Mouse (Mus musculus) forebrain, postnatal 0 days (tissue): ENCODE measurements at regions not wholly inside any gene's neighbourhood (a gene's known extent, or its start where the extent isn't known, plus 50 kb on each side); places are given as distances from the start of the nearest gene placed in this dataset.

Experiments used
- ATAC-seq: fragments of 200-750 bp; cut with Nextera tagmentation; 2 replicates; pipeline ENCODE4 v1.8.0; 2017; ENCODE audit warnings: mild to moderate bottlenecking, moderate library complexity
- DNase-seq: peaks from one replicate; pipeline ENCODE4 v3.0.0-alpha.2; 2015
- H3K27ac ChIP-seq: fragments of 300-500 bp; sonication (generic); 2 replicates; pipeline ENCODE4 v1.5.1; 2014; ENCODE audit warnings: low read depth, mild to moderate bottlenecking, antibody characterized with exemption, low read length, moderate library complexity, mixed read lengths
- H3K27me3 ChIP-seq: fragments of 300-500 bp; sonication (generic); 2 replicates; pipeline ENCODE4 v1.6.1; 2014; ENCODE audit warnings: mild to moderate bottlenecking, low read length, mixed read lengths; ENCODE audit not compliant: insufficient read depth
- H3K36me3 ChIP-seq: fragments of 300-500 bp; sonication (generic); 2 replicates; pipeline ENCODE4 v1.6.1; 2014; ENCODE audit warnings: mild to moderate bottlenecking, moderate library complexity; ENCODE audit not compliant: insufficient read depth
- H3K4me1 ChIP-seq: fragments of 300-500 bp; sonication (generic); 2 replicates; pipeline ENCODE4 v1.6.1; 2014; ENCODE audit warnings: antibody characterized with exemption; ENCODE audit not compliant: insufficient read depth
- H3K4me2 ChIP-seq: fragments of 300-500 bp; sonication (generic); 2 replicates; pipeline ENCODE4 v1.6.1; 2014; ENCODE audit warnings: low read depth, mild to moderate bottlenecking, moderate library complexity
- H3K4me3 ChIP-seq: fragments of 300-500 bp; sonication (generic); 2 replicates; pipeline ENCODE4 v1.5.1; 2014; ENCODE audit warnings: low read depth, low read length, mixed read lengths
- H3K9ac ChIP-seq: fragments of 300-500 bp; sonication (generic); 2 replicates; pipeline ENCODE4 v1.6.1; 2014; ENCODE audit warnings: mild to moderate bottlenecking
- H3K9me3 ChIP-seq: fragments of 300-500 bp; sonication (generic); 2 replicates; pipeline ENCODE4 v1.6.1; 2016; ENCODE audit warnings: low read length
- CTCF ChIP-seq: sonication (generic); IDR thresholded peaks from 2 replicates; pipeline ENCODE4 v1.5.1; 2016; ENCODE audit warnings: antibody characterized with exemption, control low read depth, low read depth
- WGBS: fragments of 180-500 bp; shearing (Covaris S2); extraction: QIAGEN DNeasy Blood & Tissue Kit; methylation state at CpG from one replicate; pipeline ENCODE4 v1.1.7; 2014; 5-methylcytosine and 5-hydroxymethylcytosine counted together

DNA sequence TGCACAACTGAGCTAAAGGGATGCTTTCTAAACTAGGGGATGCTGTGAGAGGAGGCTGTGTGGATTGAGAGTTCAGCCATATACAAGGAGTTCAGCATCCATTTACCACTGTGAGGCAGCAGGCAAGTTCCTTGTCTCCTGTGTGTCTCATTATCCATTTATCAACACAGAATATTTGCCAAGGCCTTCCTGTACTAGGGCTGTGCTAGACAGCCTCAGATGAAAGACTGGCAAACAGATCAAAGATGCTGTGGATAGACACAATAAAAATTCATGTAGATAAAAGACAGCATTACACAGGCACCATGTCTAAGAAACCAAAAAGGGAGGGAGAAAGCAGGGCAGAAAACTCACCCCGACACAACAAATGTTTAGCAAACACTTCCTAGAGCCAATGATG lies 91.5 kb upstream of the Fmo9 start:
- Histone ChIP-seq H3K4me1 (no peaks in the 10 kb centered on the region), H3K27ac (no peak overlapping the region), H3K27me3 (no peaks in the 10 kb centered on the region), H3K9ac (no peak overlapping the region), H3K36me3 (no peaks in the 10 kb centered on the region), H3K4me3 (no peak overlapping the region), H3K9me3 (no peaks in the 10 kb centered on the region), H3K4me2 (no peak overlapping the region)
- no peak for TF ChIP-seq CTCF
- ATAC-seq (no peak), DNase-seq (no peak)
- 80% methylated on average over 1 of the region's 1 CpGs for WGBS

DNA sequence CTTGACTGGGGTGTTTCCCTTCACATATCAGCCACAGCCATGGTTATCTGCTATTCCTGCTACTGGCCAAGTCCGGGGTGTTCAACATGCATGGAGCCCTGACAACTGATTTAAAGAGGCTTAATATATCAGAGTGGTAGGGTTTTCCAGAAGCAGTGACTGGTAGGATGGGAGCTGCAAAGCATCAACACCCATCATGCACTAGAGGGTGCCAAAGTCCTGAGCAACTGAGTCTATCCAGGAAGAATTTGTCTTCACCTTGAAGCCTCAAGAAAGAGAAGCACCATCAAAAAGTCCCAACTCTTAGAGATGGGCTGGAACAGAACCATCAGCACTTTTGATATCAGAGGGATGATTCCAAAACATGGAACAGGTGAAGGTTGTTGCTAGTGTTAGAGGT lies 100.5 kb upstream of the Fmo9 start:
- WGBS, result 57% methylated on average over 1 of the region's 1 CpGs
- Histone ChIP-seq H3K36me3 (no peaks in the 10 kb centered on the region), H3K4me2 (no peak overlapping the region), H3K9ac (no peak overlapping the region), H3K27me3 (no peaks in the 10 kb centered on the region), H3K27ac (no peak overlapping the region), H3K9me3 (no peaks in the 10 kb centered on the region), H3K4me3 (no peak overlapping the region), H3K4me1 (no peaks in the 10 kb centered on the region)
- peak; percentile 76 for TF ChIP-seq CTCF
- ATAC-seq (peak; percentile 75; the same call in 1 of the 2 replicates), DNase-seq (peak; percentile 75)

DNA sequence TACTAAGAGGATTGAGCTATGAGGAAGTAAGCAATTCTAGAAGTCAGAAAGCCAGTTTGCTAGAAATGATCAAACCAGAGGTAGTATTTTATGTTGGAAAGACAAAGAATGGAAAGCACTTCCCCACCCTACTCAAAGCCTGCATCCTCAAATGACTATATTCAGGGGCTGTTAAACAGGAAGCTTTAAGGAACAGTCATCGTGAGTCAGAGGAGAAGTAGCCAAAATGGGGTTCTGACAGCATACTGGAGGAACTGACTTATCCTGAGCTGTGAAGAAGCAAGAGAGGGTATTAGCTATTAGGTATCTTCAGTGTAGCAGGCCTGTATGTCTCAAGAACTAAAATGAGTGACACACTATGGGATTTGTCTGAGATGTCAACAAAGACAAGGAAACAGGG lies 106.3 kb upstream of the Fmo9 start:
- no peak for DNase-seq
- no peaks in the 10 kb centered on the region for H3K9me3 ChIP-seq
- no peaks in the 10 kb centered on the region for H3K27me3 ChIP-seq
- TF ChIP-seq CTCF, result no peak
- 91% methylated on average over 1 of the region's 1 CpGs for WGBS
- H3K9ac ChIP-seq, result no peak overlapping the region
- no peak overlapping the region for H3K4me3 ChIP-seq
- H3K4me1 ChIP-seq, result 0 out of 2 replicates have a peak, but pooled peaks cover 10% of the 10 kb centered on the region
- ATAC-seq, result no peak
- H3K36me3 ChIP-seq, result no peaks in the 10 kb centered on the region
- no peak overlapping the region for H3K4me2 ChIP-seq
- H3K27ac ChIP-seq, result no peak overlapping the region

DNA sequence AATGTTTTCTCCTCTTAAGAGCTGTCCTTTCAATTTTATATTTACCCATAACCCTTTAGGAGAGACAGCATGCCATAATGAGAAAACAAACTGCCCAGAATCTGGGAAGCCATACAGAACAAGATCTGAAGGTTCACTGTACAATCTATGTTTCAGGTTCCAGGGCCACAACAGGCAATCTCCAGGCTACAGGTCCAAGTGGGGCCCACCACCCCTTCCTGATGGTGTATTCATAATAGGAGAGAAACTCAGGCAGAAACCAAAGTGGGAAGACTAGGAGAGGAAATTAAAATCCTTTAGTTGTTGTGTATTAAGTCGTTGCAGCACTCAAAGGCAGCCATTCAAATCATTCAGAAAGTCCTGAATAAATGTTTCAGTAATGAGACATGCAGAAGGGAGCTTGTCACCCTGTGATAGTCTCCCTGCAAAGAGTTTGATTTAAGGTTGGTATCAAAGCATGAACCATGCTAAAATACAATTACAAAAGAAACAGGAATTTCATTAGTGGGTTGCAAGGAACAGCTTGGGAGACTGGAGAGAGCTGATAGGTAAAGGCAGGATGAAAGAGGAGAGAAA lies 107.3 kb upstream of the Fmo9 start:
- H3K4me2 ChIP-seq, result no peak overlapping the region
- H3K9ac ChIP-seq, result no peak overlapping the region
- no peaks in the 10 kb centered on the region for H3K27me3 ChIP-seq
- no peaks in the 10 kb centered on the region for H3K9me3 ChIP-seq
- ATAC-seq (peak; percentile 94), DNase-seq (no peak)
- no peak overlapping the region for H3K4me3 ChIP-seq
- WGBS, result 5% methylated on average over 1 of the region's 1 CpGs
- 0 out of 2 replicates have a peak, but pooled peaks cover 10% of the 10 kb centered on the region for H3K4me1 ChIP-seq
- no peaks in the 10 kb centered on the region for H3K36me3 ChIP-seq
- no peak for TF ChIP-seq CTCF
- peak overlapping the region; percentile 11; the same call in 1 of the 2 replicates for H3K27ac ChIP-seq

DNA sequence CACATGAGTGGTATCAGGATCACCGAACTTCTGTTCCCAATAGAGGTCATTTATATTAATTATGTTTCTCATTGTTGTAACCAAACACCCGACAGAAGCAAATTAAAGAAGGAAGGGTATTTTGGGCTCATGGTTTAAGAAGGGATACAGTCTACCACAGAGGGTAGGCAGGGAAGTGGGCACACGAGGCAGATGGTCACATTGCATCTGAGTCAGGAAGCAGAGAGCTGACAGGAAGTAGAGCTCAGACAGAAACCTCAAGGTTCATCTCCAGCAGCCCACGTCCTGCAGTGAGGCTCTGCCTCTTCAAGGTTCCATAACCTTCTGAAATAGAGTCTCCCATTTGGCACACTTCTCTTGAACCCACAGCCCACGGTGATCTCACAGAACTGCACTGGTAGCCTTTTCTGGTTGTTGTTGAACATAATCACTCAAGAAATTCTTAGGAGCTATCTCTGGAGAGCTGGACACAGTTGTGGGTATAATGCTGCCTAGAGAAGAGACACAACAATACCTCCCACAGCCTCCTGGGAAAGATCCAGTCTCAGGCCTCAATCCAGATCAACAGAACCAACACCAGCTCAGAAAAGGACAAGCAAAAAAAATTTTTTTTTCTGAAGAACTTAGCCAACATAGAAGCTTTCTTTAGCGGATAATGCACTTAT lies 111.5 kb upstream of the Fmo9 start:
- Histone ChIP-seq H3K4me3 (no peak overlapping the region), H3K27ac (no peak overlapping the region), H3K9me3 (no peaks in the 10 kb centered on the region), H3K4me2 (no peak overlapping the region), H3K4me1 (0 out of 2 replicates have a peak, but pooled peaks cover 10% of the 10 kb centered on the region), H3K9ac (no peak overlapping the region), H3K27me3 (no peaks in the 10 kb centered on the region), H3K36me3 (no peaks in the 10 kb centered on the region)
- ATAC-seq (no peak), DNase-seq (no peak)
- no peak for TF ChIP-seq CTCF
- 88% methylated on average over 6 of the region's 6 CpGs for WGBS

DNA sequence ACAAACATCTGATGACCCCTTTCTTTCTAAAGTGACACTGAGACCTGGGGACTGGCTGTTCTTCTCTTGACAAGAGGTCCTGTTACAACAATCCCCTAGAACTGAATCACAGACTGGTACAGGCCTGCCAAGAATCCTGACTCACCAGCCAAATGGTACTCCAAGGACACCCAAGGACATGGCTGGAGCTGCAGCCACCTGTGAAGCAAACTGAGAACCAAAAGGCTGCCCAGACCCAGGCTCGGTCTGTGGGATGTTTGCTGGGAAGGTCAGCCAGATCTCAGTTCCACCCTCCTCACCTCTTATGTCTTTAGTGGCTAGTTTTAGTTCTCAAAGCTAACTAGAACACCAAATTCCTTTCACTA lies 112.1 kb upstream of the Fmo9 start:
- no peaks in the 10 kb centered on the region for H3K27me3 ChIP-seq
- H3K27ac ChIP-seq, result no peak overlapping the region
- H3K4me1 ChIP-seq, result 0 out of 2 replicates have a peak, but pooled peaks cover 5% of the 10 kb centered on the region
- no peak overlapping the region for H3K4me3 ChIP-seq
- H3K9ac ChIP-seq, result no peak overlapping the region
- WGBS, result 62% methylated on average over 1 of the region's 1 CpGs
- ATAC-seq (no peak), DNase-seq (no peak)
- H3K36me3 ChIP-seq, result no peaks in the 10 kb centered on the region
- no peaks in the 10 kb centered on the region for H3K9me3 ChIP-seq
- no peak for TF ChIP-seq CTCF
- H3K4me2 ChIP-seq, result no peak overlapping the region

DNA sequence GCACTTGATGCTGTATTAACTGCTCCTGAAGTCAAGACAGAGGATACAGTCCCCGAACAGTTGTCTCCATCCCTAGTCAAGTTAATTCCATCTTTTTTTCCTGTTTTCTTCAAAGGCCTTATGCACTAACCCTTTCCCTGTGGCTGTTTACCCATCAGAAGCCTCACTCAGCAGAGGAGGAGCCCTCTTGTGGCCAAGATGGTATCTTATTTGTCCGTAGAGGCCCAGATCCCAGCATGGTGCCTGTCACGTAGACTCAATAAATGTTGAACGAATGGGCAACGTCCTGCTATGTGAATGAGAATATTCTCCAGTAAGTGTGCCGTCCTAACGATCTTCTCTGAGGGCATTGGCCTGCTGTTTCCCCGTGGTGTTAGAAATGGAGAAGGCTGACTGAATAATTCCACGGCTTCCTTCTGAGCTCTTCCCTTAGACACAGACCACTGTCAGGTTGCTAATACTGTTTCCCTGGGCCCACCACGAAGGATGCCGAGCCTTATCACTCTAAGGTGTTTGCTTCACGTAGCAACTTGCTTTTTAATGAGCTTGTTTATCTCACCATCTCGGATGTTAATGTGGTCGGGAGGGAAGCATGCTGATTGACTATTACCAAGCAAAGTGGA lies 113.1 kb upstream of the Fmo9 start:
- ATAC-seq, result peak; percentile 32; the same call in 1 of the 2 replicates
- no peak overlapping the region for H3K9ac ChIP-seq
- 45% methylated on average over 14 of the region's 14 CpGs for WGBS
- no peaks in the 10 kb centered on the region for H3K27me3 ChIP-seq
- H3K4me1 ChIP-seq, result no peaks in the 10 kb centered on the region
- H3K4me3 ChIP-seq, result no peak overlapping the region
- H3K4me2 ChIP-seq, result no peak overlapping the region
- H3K9me3 ChIP-seq, result no peaks in the 10 kb centered on the region
- no peaks in the 10 kb centered on the region for H3K36me3 ChIP-seq
- no peak overlapping the region for H3K27ac ChIP-seq
- peak; percentile 65 for TF ChIP-seq CTCF
- DNase-seq, result peak; percentile 46
